Mouse (Mus musculus): Measurements from ENCODE around the gene 9430097D07Rik. TPM values are rescaled to one million over a fixed set of nuclear protein-coding genes. Genes with fewer than 3 reads are reported as not detected.

9430097D07Rik gene
- polyA plus RNA-seq, 1 experiment from 2014 or later = 0.08 TPM

- no peak for TF ChIP-seq CTCF (IDR thresholded peaks at IDR 0.05)
- POLR2A ChIA-PET = no interaction called here
- H3K27me3 ChIP-seq = no peaks in the 10 kb centered on the region
- in situ Hi-C loops (cut with MboI; ENCODE audit: low pct_unique_long_range_greater_than_20kb) = no loop called here
- DNase-seq (ENCODE audit: low read depth, low spot score) = no peak
- ATAC-seq = no peak
- CTCF ChIA-PET = interaction anchor here (1.0 to 1.3 kb wide), 3 partner anchors 8 to 60 kb away, joined by 3 read pairs; no protein-coding TSS in a partner anchor
These were observed 28.1 kb downstream of the 9430097D07Rik start for GRCm38 (mm10) chr2:32547380-32547779.

- H3K27me3 ChIP-seq = no peaks in the 10 kb centered on the region
- TF ChIP-seq CTCF (IDR thresholded peaks at IDR 0.05) = no peak
- ChIA-PET POLR2A (no interaction called here), CTCF (interaction anchor here (1.0 to 2.0 kb wide), 5 partner anchors 8 to 60 kb away, joined by 3 to 11 read pairs (median 3); no protein-coding TSS in a partner anchor)
- in situ Hi-C loops (cut with MboI; ENCODE audit: low pct_unique_long_range_greater_than_20kb) = no loop called here
- ATAC-seq (no peak), DNase-seq (ENCODE audit: low read depth, low spot score) (no peak)
These were observed 28.5 kb downstream of the 9430097D07Rik start for GRCm38 (mm10) chr2:32546951-32547350.

GRCm38 (mm10) chr2:32543031-32543449 lies 32.4 kb downstream of the 9430097D07Rik start:
- CTCF ChIA-PET = interaction anchor here (0.9 to 1.5 kb wide), 3 partner anchors 21 to 138 kb away, joined by 3 to 4 read pairs (median 3); no protein-coding TSS in a partner anchor
- ATAC-seq = no peak
- in situ Hi-C loops (cut with MboI; ENCODE audit: low pct_unique_long_range_greater_than_20kb) = no loop called here
- no peak for TF ChIP-seq CTCF (IDR thresholded peaks at IDR 0.05)
- no peaks in the 10 kb centered on the region for H3K27me3 ChIP-seq
- POLR2A ChIA-PET = interaction anchor here (1.2 kb wide), 1 partner anchor 24 kb away, joined by 3 read pairs; no protein-coding TSS in a partner anchor
- no peak for DNase-seq (ENCODE audit: low read depth, low spot score)

- ATAC-seq = no peak
- POLR2A ChIA-PET = interaction anchor here (1.2 kb wide), 1 partner anchor 25 kb away, joined by 3 read pairs; no protein-coding TSS in a partner anchor
These were observed 33.4 kb downstream of the 9430097D07Rik start for GRCm38 (mm10) chr2:32541986-32542573.

GRCm38 (mm10) chr2:32541333-32541908 lies 34.1 kb downstream of the 9430097D07Rik start:
- no peak for DNase-seq (ENCODE audit: low read depth, low spot score)

More at GRCm38 (mm10) chr2:32541986-32542573, 33.4 kb downstream of the 9430097D07Rik start:
- no peaks in the 10 kb centered on the region for H3K27me3 ChIP-seq
- no peak for DNase-seq (ENCODE audit: low read depth, low spot score)
- TF ChIP-seq CTCF (IDR thresholded peaks at IDR 0.05) = no peak
- CTCF ChIA-PET = interaction anchor here (1.1 to 1.5 kb wide), 5 partner anchors 9 to 53 kb away, joined by 3 to 5 read pairs (median 3); no protein-coding TSS in a partner anchor
- in situ Hi-C loops (cut with MboI; ENCODE audit: low pct_unique_long_range_greater_than_20kb) = no loop called here

GRCm38 (mm10) chr2:32539452-32539981 lies 36.0 kb downstream of the 9430097D07Rik start:
- CTCF ChIA-PET = interaction anchor here (1.6 kb wide), 1 partner anchor 12 kb away, joined by 4 read pairs; no protein-coding TSS in a partner anchor
- ATAC-seq (no peak), DNase-seq (ENCODE audit: low read depth, low spot score) (no peak)
- TF ChIP-seq CTCF (IDR thresholded peaks at IDR 0.05) = no peak
- in situ Hi-C loops (cut with MboI; ENCODE audit: low pct_unique_long_range_greater_than_20kb) = no loop called here
- no peaks in the 10 kb centered on the region for H3K27me3 ChIP-seq
- POLR2A ChIA-PET = no interaction called here

More at GRCm38 (mm10) chr2:32541333-32541908, 34.1 kb downstream of the 9430097D07Rik start:
- H3K27me3 ChIP-seq = no peaks in the 10 kb centered on the region
- no peak for ATAC-seq
- CTCF ChIA-PET = interaction anchor here (1.1 to 1.6 kb wide), 3 partner anchors 8 to 13 kb away, joined by 3 to 4 read pairs (median 3); no protein-coding TSS in a partner anchor
- in situ Hi-C loops (cut with MboI; ENCODE audit: low pct_unique_long_range_greater_than_20kb) = no loop called here
- no peak for TF ChIP-seq CTCF (IDR thresholded peaks at IDR 0.05)
- POLR2A ChIA-PET = no interaction called here

- POLR2A ChIA-PET = no interaction called here
- no peaks in the 10 kb centered on the region for H3K27me3 ChIP-seq
- in situ Hi-C loops (cut with MboI; ENCODE audit: low pct_unique_long_range_greater_than_20kb) = no loop called here
- no peak for DNase-seq (ENCODE audit: low read depth, low spot score)
- TF ChIP-seq CTCF (IDR thresholded peaks at IDR 0.05) = no peak
- CTCF ChIA-PET = no interaction called here
- no peak for ATAC-seq
These were observed 37.0 kb downstream of the 9430097D07Rik start for GRCm38 (mm10) chr2:32538461-32538860.

GRCm38 (mm10) chr2:32537941-32538340 lies 37.5 kb downstream of the 9430097D07Rik start:
- ATAC-seq = no peak
- in situ Hi-C loops (cut with MboI; ENCODE audit: low pct_unique_long_range_greater_than_20kb) = no loop called here
- DNase-seq (ENCODE audit: low read depth, low spot score) = no peak
- POLR2A ChIA-PET = no interaction called here
- TF ChIP-seq CTCF (IDR thresholded peaks at IDR 0.05) = no peak
- no peaks in the 10 kb centered on the region for H3K27me3 ChIP-seq
- CTCF ChIA-PET = no interaction called here

- DNase-seq (ENCODE audit: low read depth, low spot score) (no peak), ATAC-seq (no peak)
- ChIA-PET POLR2A (no interaction called here), CTCF (interaction anchor here (1.3 to 1.7 kb wide), 3 partner anchors 9 to 49 kb away, joined by 3 to 11 read pairs (median 11); partner anchors contain the start of gene Dpm2)
- TF ChIP-seq CTCF (IDR thresholded peaks at IDR 0.05) = no peak
- no peaks in the 10 kb centered on the region for H3K27me3 ChIP-seq
- in situ Hi-C loops (cut with MboI; ENCODE audit: low pct_unique_long_range_greater_than_20kb) = no loop called here
These were observed 38.1 kb downstream of the 9430097D07Rik start for GRCm38 (mm10) chr2:32537360-32537905.

GRCm38 (mm10) chr2:32536634-32537359 lies 38.7 kb downstream of the 9430097D07Rik start:
- DNase-seq (ENCODE audit: low read depth, low spot score) = no peak
- in situ Hi-C loops (cut with MboI; ENCODE audit: low pct_unique_long_range_greater_than_20kb) = no loop called here
- TF ChIP-seq CTCF (IDR thresholded peaks at IDR 0.05) = no peak
- ATAC-seq = no peak
- POLR2A ChIA-PET = interaction anchor here (1.2 to 1.4 kb wide), 2 partner anchors 9 to 48 kb away, joined by 3 to 4 read pairs; no protein-coding TSS in a partner anchor
- H3K27me3 ChIP-seq = no peaks in the 10 kb centered on the region
- CTCF ChIA-PET = interaction anchor here (1.3 to 1.7 kb wide), 4 partner anchors 9 to 51 kb away, joined by 3 to 11 read pairs (median 8); partner anchors contain the start of gene Dpm2

Measured in Patski (cell line).